21 mouse cellular contexts compared by ENCODE assay signal in genomic region chr13:85476274-85476846, GRCm38 (mm10).
"Had no signal": no experiment of that assay in that cellular context is flagged by ENCODE, and none has a peak within 500 bp of the region (broad histone marks: within the 10 kb centered on the region; RNA-seq: fewer than 3 reads in every experiment).

No protein-coding gene starts in this region.

- H3K9ac ChIP-seq: limb, embryonic 13.5 days; liver, embryonic 15.5 days; midbrain, embryonic 15.5 days; neural tube, embryonic 12.5 days; neural tube, embryonic 15.5 days; stomach, embryonic 15.5 days had no signal

- H3K4me2 ChIP-seq: limb, embryonic 13.5 days; liver, embryonic 11.5 days; liver, embryonic 15.5 days; midbrain, embryonic 11.5 days; midbrain, embryonic 15.5 days; neural tube, embryonic 12.5 days; neural tube, embryonic 15.5 days; stomach, embryonic 15.5 days had no signal

- H3K4me1 ChIP-seq: limb, embryonic 10.5 days; limb, embryonic 13.5 days; liver, embryonic 15.5 days; midbrain, embryonic 15.5 days; neural tube, embryonic 12.5 days; neural tube, embryonic 15.5 days; stomach, embryonic 15.5 days had no signal

- ATAC-seq: midbrain, embryonic 15.5 days had no signal

- H3K9me3 ChIP-seq: limb, embryonic 10.5 days; limb, embryonic 13.5 days; liver, embryonic 15.5 days; midbrain, embryonic 15.5 days; neural tube, embryonic 12.5 days; neural tube, embryonic 15.5 days; stomach, embryonic 15.5 days had no signal

- H3K36me3 ChIP-seq: limb, embryonic 10.5 days; limb, embryonic 13.5 days; liver, embryonic 15.5 days; midbrain, embryonic 15.5 days; neural tube, embryonic 12.5 days; neural tube, embryonic 15.5 days; stomach, embryonic 15.5 days had no signal

- H3K4me3 ChIP-seq: limb, embryonic 10.5 days; limb, embryonic 13.5 days; liver, embryonic 15.5 days; midbrain, embryonic 15.5 days; neural tube, embryonic 12.5 days; neural tube, embryonic 15.5 days; stomach, embryonic 15.5 days had no signal

- H3K27me3 ChIP-seq: limb, embryonic 13.5 days; liver, embryonic 15.5 days; midbrain, embryonic 15.5 days; neural tube, embryonic 12.5 days; neural tube, embryonic 15.5 days; stomach, embryonic 15.5 days had no signal

- H3K27ac ChIP-seq: limb, embryonic 10.5 days; limb, embryonic 13.5 days; liver, embryonic 15.5 days; macrophage; midbrain, embryonic 15.5 days; neural tube, embryonic 12.5 days; neural tube, embryonic 15.5 days; stomach, embryonic 15.5 days had no signal

- DNase-seq: kidney, adult 18-20 months; kidney, adult 9 months; kidney, postnatal 14 days; kidney, postnatal 4 days; lung, adult 2 months; lung, postnatal 14 days; right cerebral cortex, adult 18-20 months; right cerebral cortex, postnatal 14 days; spleen, adult 18-20 months; thymus, adult 18-20 months; thymus, postnatal 36 days had no signal
